Mouse (Mus musculus) adrenal gland, postnatal 0 days (tissue): ENCODE data around the gene Sfta2. TPM values are rescaled to one million over a fixed set of nuclear protein-coding genes. Genes with fewer than 3 reads are reported as not detected.

ENCODE experiments used
- polyA plus RNA-seq: library from polyadenylated mRNA; unstranded; fragments of >200 nt; fragmentation: Nextera tagmentation; extraction: Ambion mirVana; gene quantifications from 2 replicates; pipeline ENCODE4 v1.2.1, GENCODE M21; 2015

The Sfta2 gene
- 0.46 TPM in 2 replicates for polyA plus RNA-seq

DNA sequence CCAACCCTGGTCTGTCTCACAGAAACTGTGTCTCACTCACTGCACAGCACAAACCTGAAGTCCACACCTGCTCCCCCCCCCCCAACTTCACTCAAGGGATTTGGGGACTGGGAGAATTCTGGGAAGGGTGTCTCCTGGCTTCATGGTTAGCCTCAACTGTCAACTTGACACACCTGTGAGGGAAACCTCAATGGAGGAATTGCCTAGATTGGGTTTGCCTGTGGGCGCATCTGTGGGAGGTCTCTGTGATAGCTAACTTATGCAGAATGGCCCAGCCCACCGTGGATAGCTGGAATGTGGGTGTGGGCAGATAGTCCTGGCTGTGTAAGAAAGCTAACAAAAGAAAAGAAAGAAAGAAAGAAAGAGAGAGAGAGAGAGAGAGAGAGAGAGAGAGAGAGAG lies at the start of gene Sfta2:
TSS of gene Sfta2 (plus strand) at position 301 of the 400 bp plus-strand sequence.

DNA sequence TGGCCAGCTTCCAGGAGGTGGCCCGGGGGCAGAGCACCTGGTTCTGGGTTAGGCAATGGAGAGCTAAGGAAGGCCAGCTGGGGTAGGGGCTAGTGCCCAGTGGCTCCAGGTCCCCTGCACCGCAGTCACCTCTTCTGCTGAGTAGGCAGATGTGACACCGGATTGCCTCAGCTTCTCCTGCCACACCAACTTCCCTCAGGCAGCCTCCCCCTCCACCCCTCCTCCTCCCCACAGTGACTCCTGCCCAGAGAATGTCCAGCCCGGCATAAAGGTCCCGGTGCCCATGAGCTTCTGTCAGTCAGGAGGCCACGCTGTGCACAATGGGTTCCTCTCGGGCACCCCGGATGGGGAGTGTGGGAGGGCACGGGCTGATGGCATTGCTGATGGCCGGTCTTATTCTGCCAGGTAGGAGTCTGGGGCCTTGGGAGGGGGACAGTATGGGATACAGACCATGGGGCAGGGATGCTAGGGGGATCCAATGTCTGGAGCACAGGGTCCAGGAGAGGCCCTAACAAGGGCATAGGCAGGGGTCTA lies 49.4 kb upstream of the Sfta2 start, which contains the start of gene Cdsn:
TSS of gene Cdsn (plus strand) at position 248 of the 534 bp plus-strand sequence.

GRCm38 (mm10) chr17:35567150-35567549 lies 34.2 kb upstream of the Sfta2 start, which contains the start of gene 2300002M23Rik:
TSS of gene 2300002M23Rik (plus strand) at chr17:35567450.

GRCm38 (mm10) chr17:35626537-35626936 lies 25.2 kb downstream of the Sfta2 start, which contains the start of gene Gm9573:
TSS of gene Gm9573 (minus strand) at chr17:35626637.

DNA sequence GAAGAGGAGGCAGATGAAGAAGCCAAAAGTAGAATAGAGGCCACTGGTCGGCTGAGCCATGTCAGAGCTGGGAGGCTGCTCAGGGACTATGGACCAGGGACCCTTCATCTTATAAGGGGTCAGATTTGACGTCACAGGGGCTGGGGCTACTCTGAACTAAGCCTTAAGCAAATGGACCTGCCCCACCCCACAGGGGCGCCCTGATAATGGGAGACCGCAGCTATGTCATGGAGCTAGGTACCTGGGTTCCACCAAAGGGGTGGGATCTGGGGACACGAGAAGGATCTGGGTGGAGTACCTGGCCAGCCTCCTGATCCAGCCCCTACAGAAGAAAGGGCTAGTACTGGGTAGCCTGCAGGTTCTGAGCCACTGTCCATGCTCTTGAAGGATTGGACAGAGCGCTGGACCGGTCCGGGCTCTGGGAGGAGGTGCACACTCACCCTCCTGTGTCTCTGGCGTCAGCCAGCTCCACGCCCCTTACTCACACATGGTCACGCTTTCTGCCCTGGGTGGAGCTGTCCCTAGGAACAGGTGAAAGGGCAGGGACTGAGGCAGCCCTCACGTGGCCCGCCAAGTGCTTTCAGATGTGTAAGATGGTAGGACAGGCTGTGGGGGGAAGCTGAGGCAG lies 42.4 kb downstream of the Sfta2 start, which contains the start of gene Mucl3:
TSS of gene Mucl3 (minus strand) at position 87 of the 628 bp plus-strand sequence.

GRCm38 (mm10) chr17:35667334-35668065 lies 66.2 kb downstream of the Sfta2 start, which contains the start of gene Vars2:
TSS of gene Vars2 (minus strand) at chr17:35667592.

DNA sequence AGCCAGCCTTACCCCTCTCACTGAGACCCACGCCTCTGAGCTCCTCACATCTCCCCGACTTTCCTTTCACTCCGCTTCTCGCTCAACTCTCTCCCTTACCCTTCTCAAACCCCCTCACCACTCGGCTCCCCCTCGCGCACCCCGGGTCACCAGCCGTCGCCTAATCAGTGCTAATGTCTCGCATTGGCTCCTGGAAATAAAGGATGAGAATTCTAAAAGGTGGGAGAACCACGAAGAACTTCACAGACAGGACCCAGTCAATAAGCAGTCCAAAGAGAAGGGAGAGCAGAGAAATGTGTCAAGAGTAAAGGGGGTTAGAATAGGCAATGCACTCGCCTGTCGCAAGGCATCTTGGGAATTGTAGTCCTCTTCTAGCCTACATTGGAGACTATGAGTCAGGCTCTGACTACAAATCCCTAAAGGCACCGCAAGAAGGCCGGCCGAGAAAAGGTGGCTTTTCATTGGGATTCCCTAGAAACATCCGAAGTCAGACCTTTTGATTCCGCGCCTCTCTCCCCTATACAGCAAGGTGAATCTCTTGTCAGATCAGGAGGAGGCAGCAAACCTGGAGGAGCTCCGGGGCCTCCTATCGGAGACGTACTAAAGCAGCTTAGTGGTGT lies 72.2 kb downstream of the Sfta2 start, which contains the start of gene Gtf2h4:
TSS of gene Gtf2h4 (minus strand) at position 324 of the 620 bp plus-strand sequence.

Other genes starting within 250 kb of the Sfta2 start
- 6.1 and 9.2 TPM in 2 replicates for gene H2-Q4, start 221.9 kb upstream of the Sfta2 start, polyA plus RNA-seq
- 0.16 and 1.2 TPM in 2 replicates for gene H2-Q6, start 176.7 kb upstream of the Sfta2 start, polyA plus RNA-seq
- gene H2-Q7, start 162.4 kb upstream of the Sfta2 start, polyA plus RNA-seq, result 2.4 and 3.1 TPM in 2 replicates
- gene H2-Q10, start 131.5 kb upstream of the Sfta2 start, polyA plus RNA-seq, result 14.6 and 17.7 TPM in 2 replicates
- gene Pou5f1, start 95.5 kb upstream of the Sfta2 start, polyA plus RNA-seq, result 0.14 TPM in 1 of 2 replicates, not detected in the other
- gene Tcf19, start 84.7 kb upstream of the Sfta2 start, polyA plus RNA-seq, result 30.0 and 31.1 TPM in 2 replicates
- 7.5 and 8.1 TPM in 2 replicates for gene Cchcr1, start 84.4 kb upstream of the Sfta2 start, polyA plus RNA-seq
- gene Psors1c2, start 68.3 kb upstream of the Sfta2 start, polyA plus RNA-seq, result not detected in 2 replicates
- gene Cdsn, start 49.4 kb upstream of the Sfta2 start, polyA plus RNA-seq, result 0.32 and 0.65 TPM in 2 replicates
- gene 2300002M23Rik, start 34.1 kb upstream of the Sfta2 start, polyA plus RNA-seq, result 0.16 TPM in 1 of 2 replicates, not detected in the other
- not detected in 2 replicates for gene Gm9573, start 25.1 kb downstream of the Sfta2 start, polyA plus RNA-seq
- gene Mucl3, start 42.1 kb downstream of the Sfta2 start, polyA plus RNA-seq, result 0.30 and 2.9 TPM in 2 replicates
- gene Vars2, start 66.0 kb downstream of the Sfta2 start, polyA plus RNA-seq, result 6.7 and 11.2 TPM in 2 replicates
- 18.4 and 28.4 TPM in 2 replicates for gene Gtf2h4, start 72.2 kb downstream of the Sfta2 start, polyA plus RNA-seq
- 34.6 and 39.0 TPM in 2 replicates for gene Ddr1, start 103.1 kb downstream of the Sfta2 start, polyA plus RNA-seq
- 22.9 and 31.0 TPM in 2 replicates for gene Ier3, start 220.1 kb downstream of the Sfta2 start, polyA plus RNA-seq
- gene Flot1, start 221.7 kb downstream of the Sfta2 start, polyA plus RNA-seq, result 82.1 and 88.2 TPM in 2 replicates
- 314 and 519 TPM in 2 replicates for gene Tubb5, start 236.8 kb downstream of the Sfta2 start, polyA plus RNA-seq
- 3.0 and 4.6 TPM in 2 replicates for gene Mdc1, start 240.0 kb downstream of the Sfta2 start, polyA plus RNA-seq